Mouse (Mus musculus): Measurements from ENCODE around the gene Pla1a.

Pla1a gene

DNA sequence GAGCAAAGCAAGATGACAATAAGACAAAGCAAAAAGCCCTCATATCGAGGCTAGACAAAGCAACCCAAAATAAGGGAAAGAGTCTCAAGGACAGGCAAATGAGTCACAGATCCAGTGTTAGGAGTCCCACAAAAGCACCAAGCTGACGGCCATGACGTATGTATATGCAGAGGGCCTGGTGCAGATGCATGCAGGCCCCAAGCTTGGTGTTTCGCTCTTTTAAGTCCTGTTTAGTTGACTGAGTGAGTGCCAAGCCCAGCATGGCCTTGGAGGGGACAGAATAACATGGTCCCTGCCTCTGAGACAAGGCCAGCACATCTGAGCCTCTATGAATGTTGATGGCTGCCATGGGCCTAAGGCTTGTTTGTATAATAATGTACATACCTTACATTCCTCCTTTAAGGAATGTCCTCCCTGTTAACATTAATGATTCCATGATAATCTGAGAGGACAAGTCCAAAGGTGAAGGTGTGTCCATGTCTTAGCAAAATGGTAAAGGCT, 1.4 kb upstream of the Pla1a start:
- no peak for DNase-seq (ENCODE audit: low spot score)

DNA sequence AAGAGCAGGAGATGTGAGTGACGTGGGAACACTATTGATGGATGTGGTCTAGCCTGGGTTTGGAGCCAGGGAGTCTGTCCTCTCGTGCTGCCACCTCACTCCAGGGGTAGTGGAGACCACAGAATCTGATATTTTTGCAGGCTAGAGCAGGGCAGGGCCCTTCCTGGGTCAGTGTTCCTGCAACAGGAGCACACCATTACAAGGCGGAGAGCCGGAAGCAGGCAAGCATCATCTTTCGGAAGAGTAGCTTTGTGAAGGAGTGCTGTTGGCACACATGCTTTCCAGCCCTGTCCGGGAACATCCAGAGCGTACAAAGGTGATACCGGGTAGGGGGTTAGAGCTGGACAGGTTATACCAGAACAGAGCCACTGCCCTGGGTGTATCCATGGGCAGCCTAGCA, 569 bp upstream of the Pla1a start:
- no peak for DNase-seq (ENCODE audit: low spot score)

DNA sequence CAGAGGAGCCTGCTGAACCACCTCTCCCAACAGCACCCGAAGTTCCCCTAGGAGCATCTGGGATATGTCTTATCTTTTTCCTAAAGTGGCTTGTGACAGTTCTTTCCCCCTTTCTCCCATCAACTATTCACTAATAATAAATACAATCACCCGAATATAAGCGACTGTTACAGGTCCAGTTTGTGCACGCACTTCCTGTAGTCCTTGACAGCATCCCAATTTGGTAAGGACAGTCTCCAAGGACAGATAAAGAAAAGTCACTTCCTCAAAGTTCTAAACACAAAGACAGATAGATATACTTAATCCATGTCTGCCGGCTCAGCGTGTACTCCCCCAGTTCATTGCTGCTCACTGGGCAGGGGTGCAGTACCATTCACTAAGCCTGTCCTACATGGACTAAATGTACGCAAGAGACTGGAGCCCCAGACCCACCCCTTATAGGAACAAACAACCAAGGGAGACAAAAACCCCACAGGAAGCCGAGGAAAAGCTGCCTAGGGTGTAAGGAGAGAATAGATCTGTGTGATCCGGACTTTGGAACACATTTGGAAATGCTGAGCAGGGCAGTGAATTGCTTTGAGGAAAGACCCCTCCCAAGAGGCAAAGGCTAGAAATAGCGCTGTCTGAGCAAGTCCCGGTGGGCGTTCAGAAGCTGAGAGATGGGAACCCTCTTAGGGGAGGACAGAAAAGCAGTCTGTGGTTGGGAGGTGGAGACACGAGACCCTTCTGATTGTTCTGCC, 1.3 kb downstream of the Pla1a start:
- no peak for DNase-seq (ENCODE audit: low spot score)

DNA sequence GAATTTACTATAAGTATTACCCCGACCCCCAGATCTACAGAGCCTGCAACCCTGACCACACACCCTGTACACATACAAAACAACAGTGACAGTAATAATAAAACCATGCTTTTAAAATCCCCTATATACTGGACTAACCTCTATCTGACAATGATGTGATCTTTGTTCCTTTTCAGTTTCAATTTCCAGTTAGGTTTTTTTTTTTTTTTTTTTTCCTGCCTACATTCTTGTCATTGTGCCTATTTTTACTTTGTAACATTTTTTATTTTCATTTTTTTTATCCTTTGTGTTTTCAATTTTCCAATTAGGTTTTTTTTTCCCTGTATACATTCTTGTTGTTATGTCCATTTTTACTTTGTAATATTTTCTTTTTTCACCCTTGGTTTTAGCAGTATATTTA, 7.1 kb downstream of the Pla1a start:
- DNase-seq (ENCODE audit: low spot score): no peak

DNA sequence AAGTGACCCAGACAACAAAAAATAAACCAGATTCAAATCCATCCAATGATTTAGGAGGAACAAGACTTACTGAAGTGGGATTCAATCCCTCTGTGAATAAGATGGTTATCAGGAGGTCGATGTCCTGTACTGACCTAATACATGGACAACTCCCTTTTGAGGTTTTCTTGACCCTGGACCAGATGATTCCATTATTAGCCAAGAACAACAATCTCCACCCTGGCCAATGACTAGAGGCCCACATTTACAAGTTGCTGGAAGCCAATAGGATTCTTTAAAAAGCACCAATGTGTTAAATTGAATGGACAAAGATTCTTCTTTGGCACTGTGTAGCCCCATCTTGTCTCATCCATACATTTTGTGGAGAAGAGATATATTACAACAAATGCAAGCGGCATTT, 7.6 kb downstream of the Pla1a start:
- no peak for DNase-seq (ENCODE audit: low spot score)

DNA sequence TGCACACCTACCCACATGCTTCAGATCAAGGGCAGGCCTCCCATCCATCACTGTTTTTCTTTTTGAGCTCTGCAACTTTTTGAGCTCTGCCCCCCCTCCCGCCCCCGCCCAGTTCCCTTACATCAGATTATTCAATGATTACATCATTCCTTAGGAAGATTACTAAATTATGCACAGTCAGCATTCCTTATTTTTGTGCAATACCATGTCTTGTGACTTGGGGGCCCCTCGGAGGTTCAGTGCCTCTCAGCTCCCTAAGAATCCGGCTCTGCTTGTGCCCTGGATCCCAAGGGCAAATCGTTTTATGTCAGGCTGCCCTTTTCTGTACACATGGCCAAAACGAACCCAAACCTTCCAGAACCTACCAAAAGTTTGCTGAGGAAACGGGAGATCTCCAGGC, 18.0 kb downstream of the Pla1a start:
- no peak for DNase-seq (ENCODE audit: low spot score)

DNA sequence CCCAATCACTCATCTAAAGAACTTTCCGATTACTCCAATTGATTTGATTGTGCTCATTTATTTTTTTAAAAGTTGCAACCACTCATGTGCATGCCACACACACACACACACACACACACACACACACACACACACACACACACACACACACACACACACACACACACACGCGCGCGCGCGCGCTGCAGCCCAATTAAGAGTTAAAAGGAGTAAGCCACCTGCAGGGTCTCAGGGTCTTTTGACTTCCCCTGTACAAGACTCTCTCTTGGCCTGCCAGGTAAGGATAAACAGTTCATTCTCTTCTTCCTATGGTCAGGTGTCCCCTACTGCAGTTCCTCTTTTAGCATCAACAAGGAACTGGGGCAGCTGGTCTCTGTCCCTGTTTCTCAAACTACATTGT, 24.5 kb downstream of the Pla1a start:
- no peak for DNase-seq (ENCODE audit: low spot score)

DNA sequence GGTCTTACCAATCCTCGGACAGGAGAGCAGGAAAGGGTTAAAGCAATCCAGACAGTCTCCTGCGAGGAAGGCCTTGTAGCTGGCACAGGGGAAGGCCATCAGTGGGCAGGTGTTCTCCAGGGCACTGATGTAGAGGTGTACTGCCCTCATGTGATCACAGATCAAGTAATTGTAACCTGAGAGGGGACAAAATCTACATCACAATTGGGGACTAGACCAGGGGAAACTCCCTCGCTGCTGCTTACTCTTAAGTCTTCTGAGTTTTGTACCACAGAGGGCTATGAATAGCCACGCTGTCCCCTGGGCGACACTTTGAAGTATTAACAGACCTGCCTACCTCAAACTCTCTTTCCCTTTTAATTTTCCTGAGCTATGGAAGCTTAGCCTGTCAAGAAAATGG, 25.4 kb downstream of the Pla1a start:
- no peak for DNase-seq (ENCODE audit: low spot score)

DNA sequence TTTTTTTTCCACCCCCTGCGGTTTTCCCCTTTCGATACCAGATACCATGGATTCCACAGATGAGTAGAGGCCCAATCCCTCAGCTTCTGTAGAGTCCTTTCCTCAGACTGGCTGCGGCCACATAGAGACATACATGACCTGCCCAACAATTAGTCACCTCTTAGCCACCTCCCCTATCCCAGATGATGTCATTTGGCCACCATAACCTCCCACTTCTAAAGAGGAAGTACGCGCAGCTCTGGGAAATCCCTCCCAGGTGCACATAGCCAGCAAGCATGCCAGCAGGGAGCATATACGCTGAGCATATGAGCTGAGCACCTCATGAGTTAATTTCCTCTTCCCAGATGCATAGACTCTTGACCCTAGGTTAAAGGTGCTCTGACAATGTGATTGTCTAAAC, 26.2 kb downstream of the Pla1a start:
- DNase-seq (ENCODE audit: low spot score): no peak

DNA sequence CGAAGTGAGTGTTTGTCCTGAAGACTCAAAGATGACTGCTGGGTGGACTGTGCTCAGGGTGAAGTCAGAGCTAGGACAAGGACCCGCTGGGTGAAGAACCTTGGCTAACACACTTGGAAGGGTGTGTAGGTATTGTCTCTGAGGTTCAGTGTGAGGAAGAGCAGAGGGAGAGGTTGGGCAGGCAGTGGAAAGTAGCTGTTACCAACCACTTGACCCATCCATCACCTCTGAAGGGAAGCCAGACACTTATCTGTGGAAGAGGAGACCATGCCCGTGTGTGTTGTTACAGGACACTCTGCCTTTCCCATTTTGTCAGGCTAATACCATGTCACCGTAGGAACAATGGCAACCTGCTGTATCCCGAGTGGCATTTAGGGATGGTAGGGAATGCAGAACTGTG, 26.7 kb downstream of the Pla1a start:
- DNase-seq (ENCODE audit: low spot score): no peak

DNA sequence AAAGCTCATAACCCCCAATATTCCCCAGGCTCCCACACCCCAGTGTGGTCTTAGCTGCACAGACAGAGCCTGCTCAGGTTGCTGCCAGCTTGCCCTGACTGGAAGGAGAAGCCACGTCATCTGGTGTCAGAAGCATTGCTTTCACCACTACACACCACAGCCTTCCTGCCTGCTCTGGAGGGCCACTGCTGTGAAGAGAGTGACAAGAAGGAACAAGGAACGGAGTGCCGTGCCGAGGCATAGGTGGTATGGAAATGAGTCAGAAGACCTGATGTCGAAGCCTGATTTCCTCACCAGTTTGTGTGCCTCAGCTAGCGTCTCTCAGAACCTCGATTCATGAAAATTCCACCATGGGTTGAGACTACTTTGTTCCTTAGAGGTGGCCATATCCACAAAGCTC, 29.3 kb downstream of the Pla1a start:
- no peak for DNase-seq (ENCODE audit: low spot score)

DNA sequence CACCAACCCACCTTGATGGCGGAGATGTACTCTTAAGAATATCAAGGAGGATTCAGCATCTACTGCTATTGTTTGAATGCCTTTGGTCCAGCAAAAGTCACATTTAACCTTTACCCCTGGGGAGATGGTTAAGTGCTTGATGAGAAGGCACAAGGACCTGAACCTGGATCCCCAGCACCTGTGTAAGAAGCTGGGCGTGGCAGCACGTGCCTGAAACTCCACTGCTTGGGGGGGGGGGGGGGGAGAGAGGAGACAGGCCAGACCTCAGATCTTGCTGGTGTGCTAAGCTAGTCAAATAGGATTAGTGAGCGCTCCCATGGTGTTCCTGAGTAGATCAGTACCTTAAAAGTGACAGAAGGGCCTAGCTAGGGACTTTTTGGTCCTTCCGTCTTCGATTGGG, 31.5 kb downstream of the Pla1a start:
- no peak for DNase-seq (ENCODE audit: low spot score)

DNA sequence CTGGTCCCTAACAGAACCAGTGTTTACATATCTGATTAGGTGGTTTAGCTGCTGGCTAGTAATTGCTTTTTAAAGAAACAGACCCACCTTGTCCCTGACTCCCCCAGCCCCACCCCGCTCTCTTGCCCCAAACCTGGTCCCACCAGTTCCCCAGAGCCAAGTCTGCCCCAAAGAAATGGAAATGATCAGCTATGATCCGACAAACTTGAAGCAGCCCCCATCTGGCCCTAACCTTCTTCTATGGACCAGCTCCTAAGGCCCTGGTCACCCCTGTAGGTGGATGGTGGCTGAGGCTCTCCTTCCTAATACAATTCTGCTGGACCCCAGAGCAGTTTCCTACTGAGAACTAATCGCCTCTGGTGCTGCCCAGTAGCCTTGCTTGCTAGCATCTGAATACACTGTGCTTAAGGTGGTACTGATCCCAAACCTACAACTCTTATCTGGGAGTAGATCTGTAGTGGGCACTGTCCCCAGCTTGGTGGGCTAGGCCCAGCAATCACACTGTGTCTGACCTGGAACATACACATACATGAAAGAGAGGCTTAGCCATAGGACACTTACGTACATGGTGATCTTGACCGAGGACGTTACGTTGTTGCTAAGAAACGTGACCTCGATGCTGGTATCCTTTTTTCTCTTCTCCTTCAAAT, 32.5 kb downstream of the Pla1a start:
- no peak for DNase-seq (ENCODE audit: low spot score)

DNA sequence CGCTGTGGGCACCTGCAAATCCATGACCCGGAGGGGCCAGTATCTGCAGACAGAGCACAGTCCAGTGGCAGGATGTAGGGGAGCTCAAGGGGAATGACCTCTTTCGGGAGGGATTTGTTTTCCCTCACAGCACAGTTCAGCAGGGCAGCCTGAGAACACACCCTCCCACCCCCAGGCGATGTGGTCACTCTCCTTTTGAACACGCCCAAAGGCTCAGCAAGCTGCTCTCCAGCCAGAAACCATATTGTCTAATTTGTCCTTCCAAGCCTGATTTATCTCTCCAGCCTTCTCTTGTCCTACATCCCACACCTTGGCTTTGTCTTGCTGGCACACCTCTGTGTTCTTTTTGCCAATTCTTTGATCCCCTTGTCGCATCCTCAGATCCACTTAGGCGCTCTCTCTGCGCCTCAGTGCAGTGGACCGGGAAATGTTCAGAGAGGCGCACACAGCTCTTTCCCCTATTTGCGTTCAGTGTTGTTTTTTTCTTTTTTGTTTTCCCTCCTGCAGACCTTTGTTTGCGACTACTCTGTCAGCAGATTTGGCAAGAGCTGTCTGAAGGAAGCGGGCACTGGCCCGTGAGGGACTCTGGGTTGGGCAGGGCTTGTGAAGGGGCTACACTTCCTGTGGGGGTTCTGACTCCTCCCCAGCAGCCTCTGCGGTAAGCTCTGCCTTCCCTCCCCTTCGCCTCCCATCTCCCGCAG, 33.3 kb downstream of the Pla1a start:
- no peak for DNase-seq (ENCODE audit: low spot score)

DNA sequence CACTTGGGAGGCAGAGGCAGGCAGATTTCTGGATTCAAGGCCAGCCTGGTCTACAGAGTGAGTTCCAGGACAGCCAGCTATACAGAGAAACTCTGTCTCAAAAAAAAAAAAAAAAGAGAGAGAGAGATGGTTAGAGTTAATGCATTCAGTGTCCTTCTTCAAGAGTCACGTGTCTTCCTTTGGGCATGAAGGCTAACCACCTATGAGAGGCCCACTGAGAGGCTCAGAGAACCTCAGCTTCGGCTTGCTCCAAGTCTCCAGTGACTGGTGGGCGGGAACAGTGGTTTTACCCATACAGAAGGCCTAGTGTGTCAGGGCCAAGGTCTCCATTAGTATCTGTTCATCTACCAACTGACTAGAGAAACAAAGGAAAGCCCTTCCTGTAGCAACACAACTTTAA, 33.9 kb downstream of the Pla1a start:
- DNase-seq (ENCODE audit: low spot score): no peak

DNA sequence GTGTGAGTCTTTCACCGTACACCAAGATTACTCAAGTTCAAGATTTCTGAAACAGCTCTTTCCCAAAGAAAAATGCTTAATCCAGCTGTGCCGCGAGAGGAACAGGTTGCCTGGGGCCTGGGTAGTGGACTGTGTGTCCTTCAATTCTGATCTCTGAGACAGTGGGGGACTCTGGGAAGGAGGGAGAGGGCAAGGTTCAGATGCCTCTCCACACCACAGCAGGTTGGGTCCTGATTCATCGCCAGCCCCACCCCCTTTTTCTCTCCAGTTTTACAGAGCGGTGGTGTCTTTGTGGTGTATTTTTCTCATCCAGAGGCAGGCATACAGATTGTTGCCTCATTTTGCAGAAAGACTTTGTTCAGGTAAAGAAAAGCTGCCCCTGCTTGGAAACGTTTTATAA, 34.7 kb downstream of the Pla1a start:
- no peak for DNase-seq (ENCODE audit: low spot score)

DNA sequence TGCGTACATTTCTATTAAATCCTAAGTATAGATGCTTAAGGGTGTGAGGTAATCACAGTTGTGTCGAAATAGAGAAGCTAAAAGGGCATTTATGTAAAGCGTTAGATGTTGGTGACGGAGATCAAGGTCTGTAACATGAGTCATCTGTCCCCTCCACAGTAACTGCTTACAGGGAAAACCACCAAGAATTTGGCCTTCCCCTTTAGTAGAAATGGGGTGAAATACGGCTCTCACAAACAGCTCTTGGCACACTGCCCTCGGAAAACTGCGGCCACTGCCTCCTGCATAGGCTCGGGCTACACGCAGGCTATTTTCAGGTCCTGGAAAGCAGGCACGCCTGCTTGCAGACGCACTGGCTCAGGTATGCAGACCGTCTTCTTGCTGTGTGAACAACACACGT, 36.8 kb downstream of the Pla1a start:
- peak; percentile 62 for DNase-seq (ENCODE audit: low spot score)

DNA sequence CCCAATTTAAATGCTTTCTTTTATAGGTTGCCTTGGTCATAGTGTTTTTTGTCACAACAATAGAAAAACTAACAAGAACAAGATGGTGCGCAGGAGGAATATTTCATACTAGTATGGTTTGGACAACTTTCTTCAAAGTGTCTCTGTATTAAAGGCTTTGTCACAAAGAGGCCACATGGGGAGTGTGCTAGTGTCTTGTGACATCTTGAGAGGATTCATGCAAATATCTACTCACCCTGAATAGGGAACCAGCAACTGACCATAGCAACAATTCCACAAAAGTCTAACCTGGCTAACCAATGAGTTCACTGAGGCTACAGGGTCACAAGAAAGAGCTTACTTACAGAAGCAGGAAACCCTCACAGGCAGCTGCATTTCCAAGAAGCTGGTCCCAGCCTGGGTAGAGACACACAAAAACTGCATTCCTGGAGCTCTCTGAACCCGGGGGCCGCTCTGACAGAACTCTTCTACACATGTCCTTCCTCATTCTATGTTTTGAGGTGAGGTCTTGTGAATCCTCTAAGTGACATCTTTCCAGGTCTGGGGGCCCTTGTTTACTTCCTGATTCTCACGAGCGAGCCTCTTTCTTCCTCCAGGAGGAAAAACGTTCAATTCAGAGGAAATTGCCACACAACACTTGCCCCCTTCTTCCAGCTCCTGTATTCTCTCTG, 37.8 kb downstream of the Pla1a start:
- DNase-seq (ENCODE audit: low spot score): no peak

DNA sequence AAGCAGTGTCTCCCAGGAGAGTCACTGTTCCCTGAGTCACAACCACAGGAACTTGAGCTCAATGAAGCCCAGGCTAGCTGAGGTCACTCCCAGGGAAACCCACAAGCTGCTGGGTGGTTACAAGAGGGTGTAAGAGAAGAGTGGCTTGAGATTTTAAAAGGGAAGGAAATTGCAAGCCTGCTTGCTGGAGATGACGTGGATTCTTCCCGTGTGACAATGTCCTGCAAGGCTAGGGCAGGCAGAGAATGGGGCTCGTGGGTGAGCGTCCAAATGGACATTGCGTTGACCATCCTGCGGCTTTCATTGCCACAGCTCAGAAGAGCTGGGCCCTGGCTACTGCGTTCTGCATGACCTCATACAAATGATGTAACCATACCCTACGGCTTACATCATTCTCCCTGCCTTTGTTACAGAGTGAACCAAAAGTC, 38.7 kb downstream of the Pla1a start:
- DNase-seq (ENCODE audit: low spot score): no peak

DNA sequence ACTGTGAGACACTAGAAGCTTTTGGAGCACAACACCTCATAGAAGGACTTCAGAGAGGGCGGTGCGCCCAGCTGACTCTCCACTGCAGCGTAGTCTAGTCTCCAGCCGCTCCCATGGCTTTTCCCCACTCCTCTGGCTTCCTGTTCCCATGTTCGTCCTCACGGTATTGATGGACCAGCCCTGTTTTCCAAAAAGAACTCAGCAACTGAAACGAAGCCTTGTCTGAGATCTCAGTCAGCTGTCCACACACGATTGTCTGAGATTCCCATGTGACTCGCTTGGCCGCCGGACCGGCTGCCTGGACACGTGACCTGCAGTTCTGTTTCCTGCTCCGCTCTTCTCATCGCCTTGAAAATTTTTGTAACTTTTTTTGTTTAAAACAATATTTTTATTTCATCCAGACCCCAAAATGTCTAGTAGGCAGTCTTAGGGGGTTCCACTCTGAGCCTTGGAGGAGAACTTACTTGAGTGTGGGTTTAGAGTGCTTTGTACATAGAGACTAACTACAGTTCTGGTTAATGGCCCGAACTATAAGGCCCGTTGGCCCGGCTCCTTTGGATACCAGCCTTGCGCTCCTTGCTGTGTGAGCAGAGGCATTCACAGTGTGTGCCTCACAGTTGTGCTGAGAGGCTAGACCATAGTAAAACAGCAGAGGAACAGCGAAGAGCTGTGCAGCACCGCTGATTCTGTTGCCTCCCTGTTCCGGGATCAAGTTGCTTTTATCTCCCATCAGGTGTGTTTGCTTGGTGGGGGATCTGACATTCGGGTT, 40.6 kb downstream of the Pla1a start:
- no peak for DNase-seq (ENCODE audit: low spot score)

DNA sequence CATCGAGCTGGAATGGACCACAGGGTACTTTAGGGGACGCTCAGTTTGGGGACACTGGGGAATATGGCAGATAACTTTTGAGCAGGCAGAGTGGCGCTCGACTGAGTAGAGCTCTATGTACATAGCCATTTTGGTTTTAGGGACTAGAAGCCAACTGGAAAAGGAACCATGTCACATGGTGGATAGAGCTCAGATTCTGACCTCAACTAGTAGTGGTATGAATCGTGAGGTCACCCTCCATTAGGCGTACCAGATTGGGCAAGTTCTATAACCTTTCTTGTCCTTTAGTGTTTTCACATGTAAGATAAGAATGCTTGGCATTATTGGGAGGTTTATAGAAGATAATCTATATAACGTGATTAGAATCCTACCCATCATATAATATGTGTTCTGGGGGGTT, 42.6 kb downstream of the Pla1a start:
- no peak for DNase-seq (ENCODE audit: low spot score)

All from urinary bladder, postnatal 25 days (tissue).